Mouse (Mus musculus) heart, postnatal 0 days (tissue): ENCODE data around the gene Ms4a1. TPM values are rescaled to one million over a fixed set of nuclear protein-coding genes. Genes with fewer than 3 reads are reported as not detected.
A peak's percentile ranks its signal among the peaks of the same experiment; 100 is the strongest.
"Not testable (repeated sequence)": the region's sequence is repeated elsewhere in the genome, so short reads cannot be mapped to it uniquely, and the experiment has no call there.

Experiments
- ATAC-seq: fragments of 200-750 bp; cut with Nextera tagmentation; 2 replicates; pipeline ENCODE4 v1.8.0; 2017; ENCODE audit warnings: low read depth, moderate number of reproducible peaks, moderate library complexity; ENCODE audit not compliant: insufficient read depth
- DNase-seq: peaks from one replicate; pipeline ENCODE4 v3.0.0-alpha.2; 2016; ENCODE audit warnings: low spot score
- H3K27ac ChIP-seq: fragments of 300-500 bp; sonication (generic); 2 replicates; pipeline ENCODE4 v1.5.1; 2014; ENCODE audit warnings: low read depth, mild to moderate bottlenecking
- H3K27me3 ChIP-seq: fragments of 300-500 bp; sonication (generic); 2 replicates; pipeline ENCODE4 v1.6.1; 2014; ENCODE audit warnings: low read length, mixed read lengths; ENCODE audit not compliant: control insufficient read depth, insufficient read depth
- H3K36me3 ChIP-seq: fragments of 300-500 bp; sonication (generic); replicated peaks from 2 replicates; pipeline ENCODE4 v1.6.1; 2014; ENCODE audit warnings: low read length, mixed read lengths; ENCODE audit not compliant: control insufficient read depth, insufficient read depth
- H3K4me1 ChIP-seq: fragments of 300-500 bp; sonication (generic); 2 replicates; pipeline ENCODE4 v1.6.1; 2014; ENCODE audit warnings: antibody characterized with exemption; ENCODE audit not compliant: control insufficient read depth, insufficient read depth
- H3K4me2 ChIP-seq: fragments of 300-500 bp; sonication (generic); 2 replicates; pipeline ENCODE4 v1.6.1; 2014; ENCODE audit warnings: low read depth, mild to moderate bottlenecking, low read length, moderate library complexity
- H3K4me3 ChIP-seq: fragments of 300-500 bp; sonication (generic); 2 replicates; pipeline ENCODE4 v1.5.1; 2014; ENCODE audit warnings: low read depth, low read length
- H3K9ac ChIP-seq: fragments of 300-500 bp; sonication (generic); replicated peaks from 2 replicates; pipeline ENCODE4 v1.6.1; 2014; ENCODE audit warnings: low read depth, low read length, mixed read lengths
- H3K9me3 ChIP-seq: fragments of 300-500 bp; sonication (generic); replicated peaks from 2 replicates; pipeline ENCODE4 v1.6.1; 2016; ENCODE audit warnings: low read length; ENCODE audit not compliant: control insufficient read depth
- CTCF ChIP-seq: IDR thresholded peaks from 2 replicates; pipeline ENCODE4 v1.5.1; 2016; ENCODE audit warnings: antibody characterized with exemption, control low read depth, low read depth
- EP300 ChIP-seq: IDR thresholded peaks from 2 replicates; pipeline ENCODE4 v1.6.1; 2016; ENCODE audit warnings: antibody characterized with exemption, low read depth
- WGBS: fragments of 180-500 bp; shearing (Covaris S2); extraction: QIAGEN DNeasy Blood & Tissue Kit; methylation state at CpG from one replicate; pipeline ENCODE4 v1.1.7; 2014; 5-methylcytosine and 5-hydroxymethylcytosine counted together
- polyA plus RNA-seq: library from polyadenylated mRNA; unstranded; fragments of >200 nt; fragmentation: Nextera tagmentation; extraction: Ambion mirVana; gene quantifications from 2 replicates; pipeline ENCODE4 v1.2.1, GENCODE M21; 2015
- total RNA-seq: library from RNA; depleted of rRNA; stranded (reverse); fragments of >200 nt; gene quantifications from 2 replicates; pipeline ENCODE4 v1.2.3, GENCODE M21; 2014; ENCODE audit warnings: low replicate concordance; rRNA removed

Gene Ms4a1
- total RNA-seq (0.61 TPM in 1 of 2 replicates, not detected in the other), polyA plus RNA-seq (0.19 and 0.25 TPM in 2 replicates)

- H3K27ac ChIP-seq = no peak within 1 kb of the TSS
- no peak for ATAC-seq
- no peaks in the 10 kb centered on the region for H3K9me3 ChIP-seq
- H3K27me3 ChIP-seq = no peaks in the 10 kb centered on the region
- 74% methylated on average over 8 of the region's 8 CpGs for WGBS
- no peak within 1 kb of the TSS for H3K9ac ChIP-seq
- H3K36me3 ChIP-seq = no peaks in the 10 kb centered on the region
- no peak for TF ChIP-seq EP300
- no peak for TF ChIP-seq CTCF
- H3K4me2 ChIP-seq = no peak within 1 kb of the TSS
- H3K4me3 ChIP-seq = no peak within 1 kb of the TSS
- DNase-seq = no peak
- H3K4me1 ChIP-seq = no peaks in the 10 kb centered on the region
These were observed at the start of gene Ms4a1 for GRCm38 (mm10) chr19:11266052-11266845. Gene Ms4a1 (minus strand): TSS chr19:11266241.

DNA sequence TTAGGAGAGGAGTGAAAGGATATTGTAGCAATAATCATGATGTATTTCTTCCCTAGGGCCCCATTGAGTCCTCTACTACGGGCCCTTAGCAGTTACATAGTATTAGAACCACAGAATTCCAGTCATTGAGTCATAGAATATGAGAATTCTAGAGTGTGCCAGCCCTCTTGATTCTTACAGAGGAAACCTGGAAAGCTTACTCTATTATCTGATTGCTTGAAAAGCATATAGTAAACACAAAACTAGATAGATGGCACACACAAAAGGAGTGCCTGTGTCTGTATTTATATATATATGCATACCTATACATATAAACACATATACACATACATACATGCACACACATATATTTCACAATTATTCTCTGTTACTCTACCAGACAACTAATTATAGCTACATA, 48.3 kb upstream of the Ms4a1 start, which contains the start of gene Ms4a14:
TSS of gene Ms4a14 (minus strand) at position 101 of the 400 bp plus-strand sequence.
- DNase-seq (no peak), ATAC-seq (no peak)
- 54% methylated on average over 1 of the region's 1 CpGs for WGBS
- H3K27me3 ChIP-seq = no peaks in the 10 kb centered on the region
- H3K4me2 ChIP-seq = no peak within 1 kb of the TSS
- H3K27ac ChIP-seq = no peak within 1 kb of the TSS
- H3K4me1 ChIP-seq = no peaks in the 10 kb centered on the region
- no peak within 1 kb of the TSS for H3K4me3 ChIP-seq
- H3K9ac ChIP-seq = no peak within 1 kb of the TSS
- TF ChIP-seq EP300 (no peak), CTCF (no peak)
- H3K36me3 ChIP-seq = no peaks in the 10 kb centered on the region
- 0 out of 2 replicates have a peak, but pooled peaks cover 4% of the 10 kb centered on the region for H3K9me3 ChIP-seq

DNA sequence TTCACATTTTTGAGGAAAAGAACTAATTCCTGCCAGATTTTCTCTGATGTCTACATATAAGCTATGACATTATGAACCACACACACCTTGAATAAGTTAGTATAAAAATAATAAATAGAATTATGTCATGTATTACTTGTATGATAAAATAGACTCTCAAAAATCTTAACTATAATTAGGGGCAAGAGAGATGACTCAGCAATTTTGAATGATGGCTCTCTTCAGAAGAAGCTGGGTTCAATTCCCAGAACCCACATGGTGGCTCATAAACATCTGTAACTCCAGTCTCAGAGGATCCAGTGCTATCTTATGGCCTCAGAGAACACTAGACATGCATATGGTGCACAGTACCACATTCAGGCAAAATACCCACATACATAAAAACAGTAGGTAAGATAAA, 42.8 kb upstream of the Ms4a1 start:
- no peak for DNase-seq
- ATAC-seq = no peak

GRCm38 (mm10) chr19:11299529-11299928, 33.5 kb upstream of the Ms4a1 start:
- H3K4me2 ChIP-seq, H3K4me1 ChIP-seq, H3K27me3 ChIP-seq, H3K9me3 ChIP-seq, H3K4me3 ChIP-seq, DNase-seq, ATAC-seq, H3K36me3 ChIP-seq, H3K9ac ChIP-seq, H3K27ac ChIP-seq: not testable (repeated sequence)
- WGBS = 53% methylated on average over 4 of the region's 4 CpGs

More for the DNA sequence above, 42.8 kb upstream of the Ms4a1 start:
- Histone ChIP-seq H3K4me3 (no peak overlapping the region), H3K27me3 (no peaks in the 10 kb centered on the region), H3K4me2 (no peak overlapping the region), H3K9me3 (no peaks in the 10 kb centered on the region), H3K4me1 (no peaks in the 10 kb centered on the region), H3K27ac (no peak overlapping the region), H3K36me3 (no peaks in the 10 kb centered on the region), H3K9ac (no peak overlapping the region)
- TF ChIP-seq EP300 (no peak), CTCF (no peak)

GRCm38 (mm10) chr19:11298939-11299338, 32.9 kb upstream of the Ms4a1 start:
- no peaks in the 10 kb centered on the region for H3K36me3 ChIP-seq
- no peak overlapping the region for H3K27ac ChIP-seq
- H3K4me1 ChIP-seq = no peaks in the 10 kb centered on the region
- no peak overlapping the region for H3K9ac ChIP-seq
- 50% methylated on average over 2 of the region's 2 CpGs for WGBS
- H3K4me2 ChIP-seq = no peak overlapping the region
- ATAC-seq (no peak), DNase-seq (no peak)
- H3K9me3 ChIP-seq = no peaks in the 10 kb centered on the region
- no peaks in the 10 kb centered on the region for H3K27me3 ChIP-seq
- no peak overlapping the region for H3K4me3 ChIP-seq
- TF ChIP-seq CTCF = no peak
- TF ChIP-seq EP300 = no peak

GRCm38 (mm10) chr19:11293616-11294015, 27.6 kb upstream of the Ms4a1 start:
- DNase-seq, H3K27me3 ChIP-seq, H3K9me3 ChIP-seq, H3K4me1 ChIP-seq, H3K36me3 ChIP-seq, H3K27ac ChIP-seq, ATAC-seq, H3K9ac ChIP-seq: not testable (repeated sequence)
- WGBS = 8% methylated on average over 3 of the region's 3 CpGs
- Histone ChIP-seq H3K4me2 (peak overlapping the region; percentile 69), H3K4me3 (peak overlapping the region; percentile 55; the same call in 1 of the 2 replicates)
